Mouse (Mus musculus) lung, postnatal 0 days (tissue): Measurements from ENCODE around the gene Hpse.

Experiments used
- CTCF ChIP-seq: IDR thresholded peaks from 2 replicates; pipeline ENCODE4 v1.5.1; 2016; ENCODE audit warnings: antibody characterized with exemption, mild to moderate bottlenecking
- EP300 ChIP-seq: IDR thresholded peaks from 2 replicates; pipeline ENCODE4 v1.6.1; 2016; ENCODE audit warnings: antibody characterized with exemption, mild to moderate bottlenecking, control low read depth

DNA sequence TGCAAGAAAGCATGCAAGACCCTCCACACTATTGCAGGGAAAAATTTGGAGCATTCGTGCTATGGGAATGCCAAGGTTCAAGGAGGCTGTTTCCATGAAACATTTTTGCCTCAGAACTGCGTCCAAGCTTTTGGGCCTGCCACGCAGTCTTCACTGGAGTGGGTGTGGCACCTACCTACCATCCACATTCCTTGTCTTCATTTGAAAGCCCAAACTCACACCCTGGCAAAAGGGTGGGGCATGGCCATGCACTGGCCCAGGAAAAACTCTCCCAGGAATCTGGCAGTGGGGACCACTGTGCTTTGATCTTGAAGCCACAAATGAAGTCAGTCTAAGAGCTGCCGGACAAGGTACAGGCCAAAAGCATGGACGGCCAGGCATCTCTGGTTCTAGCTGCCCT, 38.6 kb upstream of the Hpse start:
- TF ChIP-seq CTCF (no peak), EP300 (no peak)
